Mouse (Mus musculus) heart, adult 2 months (tissue): Measurements from ENCODE around the gene Sash3. TPM values are rescaled to one million over a fixed set of nuclear protein-coding genes. Genes with fewer than 3 reads are reported as not detected.
A peak's percentile ranks its signal among the peaks of the same experiment; 100 is the strongest.

Source experiments
- DNase-seq, 2 experiments: peaks; one replicate each; pipeline ENCODE4 v3.0.0; 2021
- H3K27ac ChIP-seq: fragments of 200-600 bp; 2 replicates; pipeline ENCODE4 v1.8.1; 2022
- H3K27me3 ChIP-seq: fragments of 200-500 bp; 2 replicates; pipeline ENCODE4 v1.6.1; 2012; ENCODE audit warnings: mild to moderate bottlenecking, low read length, inconsistent platforms, mixed read lengths; ENCODE audit not compliant: control insufficient read depth, insufficient read depth
- H3K36me3 ChIP-seq: fragments of 200-500 bp; 2 replicates; pipeline ENCODE4 v1.6.1; 2012; ENCODE audit warnings: low read length, inconsistent platforms; ENCODE audit not compliant: control insufficient read depth, insufficient read depth
- H3K4me1 ChIP-seq: fragments of 200-500 bp; 2 replicates; pipeline ENCODE4 v1.6.1; 2011; ENCODE audit warnings: low read length; ENCODE audit not compliant: control insufficient read depth, insufficient read depth
- H3K4me3 ChIP-seq: fragments of 200-600 bp; 2 replicates; pipeline ENCODE4 v1.8.1; 2022
- H3K79me2 ChIP-seq: fragments of 200-500 bp; replicated peaks from 2 replicates; pipeline ENCODE4 v1.6.1; 2012; ENCODE audit warnings: mild to moderate bottlenecking, inconsistent platforms, low read length, moderate library complexity, mixed read lengths; ENCODE audit not compliant: control insufficient read depth, insufficient read depth
- H3K9ac ChIP-seq: fragments of 200-500 bp; 2 replicates; pipeline ENCODE4 v1.6.1; 2012; ENCODE audit warnings: low read depth, mild to moderate bottlenecking, control low read depth, inconsistent platforms, low read length, mixed read lengths
- CTCF ChIP-seq: fragments of 200-600 bp; IDR thresholded peaks from 2 replicates; pipeline ENCODE4 v1.8.1; 2022; ENCODE audit warnings: antibody characterized with exemption, mild to moderate bottlenecking, moderate library complexity
- EP300 ChIP-seq: fragments of 200-500 bp; IDR thresholded peaks from 2 replicates; pipeline ENCODE4 v1.6.1; 2011; ENCODE audit warnings: low read depth, low read length, control low read depth; ENCODE audit not compliant: insufficient read depth
- POLR2A ChIP-seq: fragments of 200-500 bp; IDR thresholded peaks from 2 replicates; pipeline ENCODE4 v1.6.1; 2011; ENCODE audit warnings: mild to moderate bottlenecking, low read depth, low read length, control low read depth; ENCODE audit not compliant: insufficient read depth
- WGBS: fragments of 180-500 bp; shearing (Covaris S2); methylation state at CpG from one replicate; pipeline ENCODE4 v1.1.7; 2018; 5-methylcytosine and 5-hydroxymethylcytosine counted together
- intact Hi-C: fragments of 180-260 bp; cut with DNase I; formaldehyde crosslinking; loops from one replicate; pipeline ENCODE4 v1.15.1; 2025
- polyA plus RNA-seq: library from polyadenylated mRNA; depleted of rRNA; stranded (reverse); fragments of >200 nt; gene quantifications from 2 replicates; pipeline ENCODE4 v1.2.3, GENCODE M21; 2012
- total RNA-seq, 2 experiments: library from RNA; stranded (reverse); gene quantifications; 2 replicates each; pipeline ENCODE4 v1.2.3; 2021

The Sash3 gene
- total and polyA plus RNA-seq, 3 experiments = 1.2 to 2.9 (median 1.3) TPM

GRCm38 (mm10) chrX:48139368-48140285 is 6.6 kb upstream of the Sash3 start:
- DNase-seq = no peak
- Histone ChIP-seq H3K36me3 (no peaks in the 10 kb centered on the region), H3K4me3 (no peak overlapping the region), H3K4me1 (no peaks in the 10 kb centered on the region), H3K27ac (no peak overlapping the region), H3K9ac (no peak overlapping the region), H3K27me3 (no peaks in the 10 kb centered on the region), H3K79me2 (no peaks in the 10 kb centered on the region)
- 52% methylated on average over 14 of the region's 14 CpGs for WGBS
- intact Hi-C loops = no loop called here
- TF ChIP-seq CTCF (no peak), EP300 (no peak), POLR2A (no peak)

GRCm38 (mm10) chrX:48140286-48140877 is 5.9 kb upstream of the Sash3 start:
- intact Hi-C loops = no loop called here

GRCm38 (mm10) chrX:48141481-48141880 is 4.8 kb upstream of the Sash3 start:
- Histone ChIP-seq H3K4me1 (no peaks in the 10 kb centered on the region), H3K36me3 (no peaks in the 10 kb centered on the region), H3K27me3 (no peaks in the 10 kb centered on the region), H3K9ac (no peak overlapping the region), H3K4me3 (no peak overlapping the region), H3K27ac (no peak overlapping the region), H3K79me2 (no peaks in the 10 kb centered on the region)
- TF ChIP-seq POLR2A = no peak
- WGBS = 71% methylated on average over 6 of the region's 6 CpGs
- DNase-seq = no peak
- intact Hi-C loops = no loop called here

More at GRCm38 (mm10) chrX:48140286-48140877, 5.9 kb upstream of the Sash3 start:
- Histone ChIP-seq H3K27me3 (no peaks in the 10 kb centered on the region), H3K4me3 (no peak overlapping the region), H3K79me2 (no peaks in the 10 kb centered on the region), H3K4me1 (no peaks in the 10 kb centered on the region), H3K9ac (no peak overlapping the region), H3K36me3 (no peaks in the 10 kb centered on the region), H3K27ac (no peak overlapping the region)
- peak in 1 of 2 experiments; percentile 38 for DNase-seq
- TF ChIP-seq EP300 (no peak), POLR2A (no peak), CTCF (no peak)
- 49% methylated on average over 3 of the region's 3 CpGs for WGBS

GRCm38 (mm10) chrX:48143415-48144335 is 2.6 kb upstream of the Sash3 start:
- Histone ChIP-seq H3K79me2 (no peaks in the 10 kb centered on the region), H3K27me3 (no peaks in the 10 kb centered on the region), H3K4me1 (no peaks in the 10 kb centered on the region), H3K9ac (no peak overlapping the region), H3K27ac (no peak overlapping the region), H3K36me3 (no peaks in the 10 kb centered on the region), H3K4me3 (no peak overlapping the region; the same call in 1 of the 2 replicates)
- 38% methylated on average over 26 of the region's 26 CpGs for WGBS
- TF ChIP-seq CTCF (no peak), POLR2A (no peak), EP300 (no peak)
- intact Hi-C loops = no loop called here
- DNase-seq = peak in 1 of 2 experiments; percentile 51

GRCm38 (mm10) chrX:48147226-48147625 is 990 bp downstream of the Sash3 start:
- Histone ChIP-seq H3K9ac (no peak overlapping the region), H3K27me3 (no peaks in the 10 kb centered on the region), H3K4me1 (no peaks in the 10 kb centered on the region), H3K27ac (no peak overlapping the region), H3K4me3 (no peak overlapping the region), H3K36me3 (no peaks in the 10 kb centered on the region), H3K79me2 (no peaks in the 10 kb centered on the region)
- intact Hi-C loops = no loop called here
- DNase-seq = no peak
- TF ChIP-seq CTCF = no peak
- no peak for TF ChIP-seq POLR2A
- no peak for TF ChIP-seq EP300
- WGBS = 70% methylated on average over 2 of the region's 2 CpGs
